Mouse (Mus musculus): ENCODE data around the gene Bex1. TPM values are rescaled to one million over a fixed set of nuclear protein-coding genes. Genes with fewer than 3 reads are reported as not detected.
"Not testable (repeated sequence)": the region's sequence is repeated elsewhere in the genome, so short reads cannot be mapped to it uniquely, and the experiment has no call there.

The Bex1 gene
- 139 and 163 TPM in 2 replicates for polyA plus RNA-seq (2016; fragmentation: Nextera tagmentation; extraction: Ambion mirVana)

DNA sequence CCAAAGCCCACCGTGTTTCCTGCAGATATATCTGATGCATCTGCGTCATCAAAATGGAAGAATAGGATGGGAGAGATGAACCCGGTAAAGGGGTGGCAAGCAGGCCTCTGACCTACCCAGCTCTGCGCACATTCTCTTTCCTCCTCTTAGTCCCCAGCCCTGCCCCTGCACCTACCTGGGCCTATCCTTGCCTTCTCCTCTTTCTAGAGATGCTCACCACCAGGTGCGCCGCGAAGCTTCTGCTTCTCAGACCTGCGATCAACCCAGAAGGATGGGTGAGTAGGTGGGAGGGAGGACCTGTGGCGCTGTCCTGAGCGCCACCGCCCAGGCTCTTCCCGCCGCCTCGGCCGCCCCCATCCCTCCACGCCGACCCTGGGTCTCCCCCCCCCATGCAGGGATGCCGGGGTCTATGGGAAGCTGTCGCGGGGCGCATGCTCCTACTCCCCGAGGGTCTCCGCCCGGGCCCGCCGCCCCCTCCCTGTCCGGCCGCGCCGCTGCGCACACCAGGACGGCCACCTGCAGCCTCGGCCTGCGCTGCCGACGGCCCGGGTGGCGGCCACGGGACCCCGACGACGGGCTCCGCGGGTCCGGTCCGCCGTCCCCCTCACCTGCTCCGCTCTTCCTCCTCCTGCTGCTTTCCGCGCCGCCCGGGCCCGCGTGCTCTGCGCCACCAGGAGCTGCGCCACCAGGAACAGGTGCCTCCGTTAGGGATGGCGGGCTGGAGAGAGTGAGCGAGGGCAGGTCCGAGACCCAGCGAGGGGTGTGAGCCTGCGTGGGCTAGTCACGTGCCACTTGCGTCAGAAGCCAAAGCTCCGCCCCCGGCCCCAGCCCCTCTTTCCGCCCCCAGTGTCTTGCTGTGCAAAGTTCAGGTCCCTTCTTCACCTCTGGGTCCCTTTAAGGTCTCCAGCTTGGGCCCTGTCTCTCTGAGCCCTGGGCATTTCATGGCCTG is at the start of gene Bex1, which contains the start of gene Tceal7:
TSS of gene Bex1 (minus strand) at position 785 of the 949 bp plus-strand sequence.
TSS of gene Tceal7 (plus strand) at position 51 of the 949 bp plus-strand sequence.
- H3K9me3 ChIP-seq (replicated peaks); DNase-seq (ENCODE audit: low spot score); H3K36me3 ChIP-seq; H3K4me1 ChIP-seq: not testable (repeated sequence)
- 49% methylated on average over 12 of the region's 67 CpGs for WGBS
- Histone ChIP-seq H3K27me3 (ENCODE audit: low read depth, poor library complexity, severe bottlenecking) (peaks cover 12% of the 10 kb centered on the region), H3K4me3 (peak within 1 kb of the TSS; percentile 57), H3K27ac (replicated peaks) (peak within 1 kb of the TSS; percentile 59; the same call in 1 of the 2 replicates)

DNA sequence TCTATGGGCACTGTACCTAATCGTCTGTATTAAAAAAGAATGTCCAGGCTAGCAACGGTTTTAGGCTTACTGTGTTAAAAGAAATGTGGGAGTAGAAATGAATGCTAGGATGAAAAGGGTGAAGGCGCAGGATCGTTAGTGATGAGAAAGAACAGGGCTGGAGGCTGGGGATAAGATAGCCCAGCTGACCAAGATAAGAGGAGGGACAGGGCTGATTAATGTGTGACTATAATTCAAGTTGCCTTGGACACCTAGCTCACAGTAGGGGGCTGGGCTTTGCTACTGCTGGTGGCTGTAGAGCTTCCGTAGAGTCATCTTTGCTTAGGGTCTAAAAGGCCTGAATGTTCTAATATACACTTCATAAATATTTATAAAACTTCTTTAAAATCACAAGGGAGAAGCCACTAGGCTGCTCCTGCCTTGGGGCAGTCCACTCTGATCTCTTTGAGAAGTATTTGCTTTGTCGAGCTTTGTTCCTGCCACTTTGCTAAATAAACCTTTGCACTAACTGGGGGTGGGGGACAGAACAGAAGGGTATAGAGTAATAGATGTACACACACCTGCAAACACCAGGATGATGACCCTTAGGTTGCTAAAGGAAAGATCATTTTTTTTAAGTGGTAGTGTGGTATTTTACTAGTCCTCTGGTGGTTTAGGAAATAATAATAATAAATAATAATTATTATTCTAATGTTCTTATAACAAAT is 36.9 kb upstream of the Bex1 start:
- no peak for DNase-seq (ENCODE audit: low spot score)
- no peaks in the 10 kb centered on the region for H3K4me1 ChIP-seq
- no peak overlapping the region for H3K27ac ChIP-seq (replicated peaks)
- H3K36me3 ChIP-seq, result peaks cover 10% of the 10 kb centered on the region
- peaks cover 30% of the 10 kb centered on the region for H3K27me3 ChIP-seq (ENCODE audit: low read depth, poor library complexity, severe bottlenecking)
- H3K4me3 ChIP-seq, result no peak overlapping the region
- 76% methylated on average over 6 of the region's 6 CpGs for WGBS
- H3K9me3 ChIP-seq (replicated peaks), result no peaks in the 10 kb centered on the region

DNA sequence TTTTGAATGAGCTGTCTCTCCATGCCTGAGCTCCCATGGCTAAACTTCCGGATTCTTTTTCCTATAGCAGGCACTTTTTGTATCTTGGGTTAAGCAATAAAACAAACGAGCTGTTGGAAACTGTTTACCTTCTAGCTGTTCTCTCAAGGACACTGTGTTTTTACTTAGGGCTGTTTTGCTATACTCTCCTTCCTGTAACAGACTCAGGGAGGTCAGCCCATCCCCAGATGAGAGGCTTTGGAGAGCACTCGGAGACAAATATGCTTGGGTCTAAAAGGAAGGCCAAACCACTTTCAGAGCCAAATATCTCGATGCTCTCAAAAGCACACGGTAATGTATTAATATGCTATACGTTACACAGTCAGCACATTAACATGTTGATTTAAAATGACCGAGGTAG is 34.4 kb upstream of the Bex1 start:
- Histone ChIP-seq H3K4me1 (peaks cover 6% of the 10 kb centered on the region; the same call in 1 of the 2 replicates), H3K27me3 (ENCODE audit: low read depth, poor library complexity, severe bottlenecking) (peaks cover 43% of the 10 kb centered on the region), H3K36me3 (peaks cover 11% of the 10 kb centered on the region)

DNA sequence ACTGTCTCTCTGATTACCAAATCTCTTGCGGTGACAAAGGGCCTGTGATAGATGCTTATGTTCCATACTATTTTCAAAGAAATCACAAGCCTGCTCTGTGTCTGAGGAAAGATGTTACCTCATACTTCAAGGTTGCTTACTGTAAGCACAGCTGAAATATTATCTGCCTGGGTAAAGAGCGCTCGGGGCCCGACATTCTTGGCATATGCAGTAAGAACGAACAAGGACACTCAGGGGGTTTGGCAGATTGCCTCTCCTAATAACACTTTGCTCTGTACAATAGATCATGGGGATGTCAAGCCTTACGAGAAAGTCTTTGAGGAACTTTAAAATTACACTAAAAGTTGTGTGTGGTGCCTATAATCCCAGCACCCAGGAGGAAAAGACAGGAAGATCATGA is 33.5 kb upstream of the Bex1 start:
- peaks cover 44% of the 10 kb centered on the region for H3K27me3 ChIP-seq (ENCODE audit: low read depth, poor library complexity, severe bottlenecking)
- no peaks in the 10 kb centered on the region for H3K9me3 ChIP-seq (replicated peaks)
- 94% methylated on average over 6 of the region's 6 CpGs for WGBS
- H3K4me1 ChIP-seq, result peaks cover 6% of the 10 kb centered on the region; the same call in 1 of the 2 replicates
- no peak for DNase-seq (ENCODE audit: low spot score)
- H3K36me3 ChIP-seq, result peaks cover 11% of the 10 kb centered on the region
- no peak overlapping the region for H3K4me3 ChIP-seq
- H3K27ac ChIP-seq (replicated peaks), result no peak overlapping the region

More for the DNA sequence above, 34.4 kb upstream of the Bex1 start:
- WGBS, result 86% methylated on average over 7 of the region's 7 CpGs
- Histone ChIP-seq H3K9me3 (replicated peaks) (no peaks in the 10 kb centered on the region), H3K27ac (replicated peaks) (no peak overlapping the region), H3K4me3 (no peak overlapping the region)
- DNase-seq (ENCODE audit: low spot score), result no peak

DNA sequence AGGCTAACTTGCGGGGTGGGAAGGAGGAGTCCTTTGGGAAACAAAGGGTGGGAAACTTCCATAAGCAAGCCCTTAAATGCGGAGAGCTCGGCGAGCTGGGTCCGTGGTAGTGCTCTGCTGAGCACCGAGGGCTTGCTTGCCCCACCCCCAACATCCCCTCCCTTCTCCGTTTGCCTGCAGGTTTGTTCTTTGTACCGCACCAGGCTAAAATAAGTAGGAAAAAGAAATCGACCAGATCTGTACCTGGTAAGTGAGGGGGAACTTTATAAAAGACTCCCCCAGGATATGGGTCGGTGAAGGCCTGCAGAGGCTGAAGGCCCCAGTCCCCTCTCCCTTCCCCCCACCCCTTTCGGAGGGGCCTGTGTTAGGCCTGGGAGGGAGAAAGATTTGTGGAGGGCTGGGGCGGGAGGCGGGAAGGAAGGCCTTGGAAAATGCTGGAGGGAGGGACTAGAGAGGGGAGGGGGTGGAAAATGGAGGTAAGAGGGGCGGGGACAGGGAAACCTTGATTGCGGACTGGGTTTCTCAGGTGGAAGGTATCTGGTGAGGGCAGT is 30.3 kb upstream of the Bex1 start:
- Histone ChIP-seq H3K36me3 (peaks cover 11% of the 10 kb centered on the region), H3K27ac (replicated peaks) (peak overlapping the region; percentile 87), H3K9me3 (replicated peaks) (no peaks in the 10 kb centered on the region), H3K27me3 (ENCODE audit: low read depth, poor library complexity, severe bottlenecking) (peaks cover 32% of the 10 kb centered on the region), H3K4me3 (peak overlapping the region; percentile 64), H3K4me1 (peaks cover 6% of the 10 kb centered on the region; the same call in 1 of the 2 replicates)
- DNase-seq (ENCODE audit: low spot score), result peak; percentile 43
- 23% methylated on average over 15 of the region's 15 CpGs for WGBS

DNA sequence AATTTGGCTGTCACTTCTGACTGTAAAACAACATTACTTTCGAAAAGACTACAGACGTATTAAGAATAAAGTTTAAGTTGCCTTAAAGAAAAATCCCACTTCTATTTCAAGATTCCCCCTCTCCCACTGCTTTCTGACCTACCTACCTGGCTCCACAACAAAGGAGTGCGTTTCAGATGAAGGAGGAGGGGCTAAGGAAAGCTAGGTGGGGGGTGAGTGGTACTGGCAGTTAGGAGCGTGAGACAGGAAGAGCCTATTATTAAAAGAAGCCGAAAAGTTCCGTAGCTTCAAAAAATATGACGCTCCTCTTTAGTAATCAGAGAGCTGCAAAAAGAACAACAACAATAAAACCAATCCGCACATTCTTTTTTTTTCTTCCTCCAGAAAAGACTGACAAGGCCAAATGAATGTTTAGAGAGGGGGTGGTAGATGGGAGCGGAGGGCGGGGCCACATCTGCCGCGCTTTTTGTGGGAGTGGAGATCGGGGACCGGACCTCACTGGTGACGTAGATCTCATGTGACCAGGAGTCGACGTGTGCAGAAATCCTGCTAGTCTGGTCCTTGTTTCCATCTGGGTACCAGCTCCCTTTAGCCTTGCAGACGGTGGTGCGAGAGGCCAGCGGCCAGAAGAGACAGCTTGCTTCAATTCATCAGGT is 29.4 kb upstream of the Bex1 start, which contains the start of gene Tceal9:
TSS of gene Tceal9 (plus strand) at position 506 of the 656 bp plus-strand sequence.
- Histone ChIP-seq H3K27ac (replicated peaks) (peak within 1 kb of the TSS; percentile 87), H3K36me3 (peaks cover 11% of the 10 kb centered on the region), H3K4me3 (peak within 1 kb of the TSS; percentile 64), H3K9me3 (replicated peaks) (no peaks in the 10 kb centered on the region), H3K27me3 (ENCODE audit: low read depth, poor library complexity, severe bottlenecking) (peaks cover 23% of the 10 kb centered on the region), H3K4me1 (peaks cover 6% of the 10 kb centered on the region; the same call in 1 of the 2 replicates)
- peak; percentile 75 for DNase-seq (ENCODE audit: low spot score)
- WGBS, result 22% methylated on average over 20 of the region's 20 CpGs

DNA sequence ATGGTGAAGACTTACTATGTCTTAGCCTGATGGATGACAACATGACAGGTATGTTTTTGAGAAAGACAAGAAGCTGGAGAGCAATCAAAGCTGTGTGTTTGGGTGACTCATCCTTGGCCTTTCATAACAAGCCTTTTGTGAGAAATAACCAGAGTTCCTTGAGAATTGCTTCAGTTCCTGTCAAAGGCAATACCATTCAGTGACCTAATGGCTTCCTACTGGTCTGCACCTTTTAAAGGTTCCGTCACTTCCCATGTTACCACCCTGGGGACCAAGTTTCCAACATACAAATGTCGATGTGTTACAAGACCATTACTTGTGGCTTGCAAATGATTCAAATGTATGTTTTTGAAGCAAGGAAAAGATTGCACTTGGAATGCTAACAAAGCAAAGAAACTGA is 27.9 kb upstream of the Bex1 start:
- H3K9me3 ChIP-seq (replicated peaks), result no peaks in the 10 kb centered on the region
- no peak overlapping the region for H3K27ac ChIP-seq (replicated peaks)
- WGBS, result 86% methylated on average over 2 of the region's 2 CpGs
- peaks cover 18% of the 10 kb centered on the region for H3K27me3 ChIP-seq (ENCODE audit: low read depth, poor library complexity, severe bottlenecking)
- peaks cover 6% of the 10 kb centered on the region; the same call in 1 of the 2 replicates for H3K4me1 ChIP-seq
- H3K4me3 ChIP-seq, result no peak overlapping the region
- H3K36me3 ChIP-seq, result peaks cover 11% of the 10 kb centered on the region
- DNase-seq (ENCODE audit: low spot score), result no peak

DNA sequence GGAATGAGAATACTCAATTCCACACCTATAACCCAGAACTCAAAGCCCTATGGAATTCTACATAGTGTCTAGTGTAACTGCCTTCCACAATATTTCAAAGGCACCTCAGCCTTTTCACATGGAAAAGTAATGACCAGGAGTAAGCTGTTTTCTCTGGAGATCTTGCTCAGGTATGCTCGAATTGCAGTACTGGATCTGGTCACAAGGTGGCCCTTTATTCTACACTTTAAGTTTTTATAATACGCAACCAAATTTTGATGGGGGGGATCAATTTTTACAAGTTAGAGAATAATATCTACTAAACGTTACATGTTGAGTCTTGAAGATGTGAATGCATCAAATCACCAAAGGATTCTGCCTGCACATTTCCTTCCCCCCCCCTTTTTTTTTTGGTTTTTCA is 22.8 kb upstream of the Bex1 start:
- no peak overlapping the region for H3K27ac ChIP-seq (replicated peaks)
- DNase-seq (ENCODE audit: low spot score), result no peak
- no peaks in the 10 kb centered on the region for H3K4me1 ChIP-seq
- no peak overlapping the region for H3K4me3 ChIP-seq
- H3K27me3 ChIP-seq (ENCODE audit: low read depth, poor library complexity, severe bottlenecking), result 0 out of 2 replicates have a peak, but pooled peaks cover 4% of the 10 kb centered on the region
- no peaks in the 10 kb centered on the region for H3K36me3 ChIP-seq
- WGBS, result 46% methylated on average over 3 of the region's 3 CpGs
- H3K9me3 ChIP-seq (replicated peaks), result no peaks in the 10 kb centered on the region

DNA sequence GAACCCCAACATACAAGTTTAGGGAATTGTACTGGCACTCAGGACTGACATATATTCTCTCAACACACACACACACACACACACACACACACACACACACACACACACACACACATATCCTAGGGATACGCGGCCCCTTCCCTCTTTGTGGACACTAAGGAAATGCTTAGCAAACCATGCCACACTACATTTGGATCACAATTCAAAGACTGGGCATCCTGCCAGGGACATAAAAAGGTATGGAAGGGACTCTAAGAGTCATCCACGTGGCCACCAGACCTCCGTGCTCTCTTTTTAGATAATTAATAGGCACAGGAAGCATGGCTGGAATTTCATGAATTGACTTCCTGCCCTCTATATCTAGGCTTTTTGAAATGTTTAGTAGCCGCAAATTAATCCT is 12.5 kb upstream of the Bex1 start:
- Histone ChIP-seq H3K9me3 (replicated peaks) (no peaks in the 10 kb centered on the region), H3K27ac (replicated peaks) (no peak overlapping the region), H3K27me3 (ENCODE audit: low read depth, poor library complexity, severe bottlenecking) (peaks cover 25% of the 10 kb centered on the region), H3K4me1 (no peaks in the 10 kb centered on the region), H3K4me3 (no peak overlapping the region), H3K36me3 (no peaks in the 10 kb centered on the region)
- 83% methylated on average over 5 of the region's 5 CpGs for WGBS
- no peak for DNase-seq (ENCODE audit: low spot score)

DNA sequence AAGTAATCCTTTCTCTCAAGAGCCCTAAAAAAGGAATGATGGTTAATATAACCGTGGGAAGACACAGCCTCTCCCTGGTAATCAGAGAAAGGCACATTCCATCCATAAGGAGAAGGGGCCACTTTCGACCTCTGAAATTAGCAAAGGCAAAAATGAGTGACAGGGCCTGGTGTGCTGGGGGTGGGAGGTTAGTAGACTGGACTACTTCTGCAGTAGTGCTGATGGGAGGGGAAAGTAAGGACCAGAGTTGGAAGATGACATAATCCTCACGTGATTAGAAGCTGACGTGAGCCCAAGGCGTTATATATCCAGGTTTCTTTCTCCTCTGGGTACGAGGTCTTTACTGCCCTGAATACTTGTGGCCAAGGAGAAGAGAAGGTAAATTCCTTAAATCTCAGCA is 8.4 kb upstream of the Bex1 start:
- peaks cover 27% of the 10 kb centered on the region for H3K27me3 ChIP-seq (ENCODE audit: low read depth, poor library complexity, severe bottlenecking)
- 84% methylated on average over 6 of the region's 6 CpGs for WGBS
- no peak for DNase-seq (ENCODE audit: low spot score)
- H3K4me3 ChIP-seq, result no peak overlapping the region
- H3K36me3 ChIP-seq, result no peaks in the 10 kb centered on the region
- H3K4me1 ChIP-seq, result no peaks in the 10 kb centered on the region
- H3K9me3 ChIP-seq (replicated peaks), result no peaks in the 10 kb centered on the region
- no peak overlapping the region for H3K27ac ChIP-seq (replicated peaks)

DNA sequence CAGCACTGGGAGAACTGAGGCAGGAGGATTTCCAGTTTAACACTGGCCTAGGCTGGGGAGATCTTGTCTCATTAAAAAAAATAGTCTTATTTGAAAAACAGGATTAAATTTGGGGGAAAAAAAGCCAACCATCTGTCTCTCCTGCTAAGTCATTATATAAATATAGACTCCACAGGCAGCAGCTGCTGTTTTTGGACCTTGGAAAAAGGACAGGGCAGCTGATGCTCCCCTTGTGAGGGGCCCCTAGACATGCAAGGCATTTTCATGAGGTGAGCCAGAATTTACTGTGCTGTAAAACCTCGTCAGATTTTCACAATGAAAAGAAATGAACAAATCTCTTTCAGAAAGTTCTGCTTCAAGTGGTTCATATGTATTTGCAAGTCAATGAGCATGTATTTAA is 990 bp upstream of the Bex1 start:
- H3K4me3 ChIP-seq, result no peak overlapping the region
- WGBS, result 73% methylated on average over 1 of the region's 1 CpGs
- H3K27ac ChIP-seq (replicated peaks), result no peak overlapping the region
- H3K4me1 ChIP-seq, result 0 out of 2 replicates have a peak, but pooled peaks cover 5% of the 10 kb centered on the region
- H3K36me3 ChIP-seq, result peaks cover 4% of the 10 kb centered on the region; the same call in 1 of the 2 replicates
- H3K27me3 ChIP-seq (ENCODE audit: low read depth, poor library complexity, severe bottlenecking), result peaks cover 9% of the 10 kb centered on the region; the same call in 1 of the 2 replicates
- DNase-seq (ENCODE audit: low spot score), result no peak
- no peaks in the 10 kb centered on the region for H3K9me3 ChIP-seq (replicated peaks)

DNA sequence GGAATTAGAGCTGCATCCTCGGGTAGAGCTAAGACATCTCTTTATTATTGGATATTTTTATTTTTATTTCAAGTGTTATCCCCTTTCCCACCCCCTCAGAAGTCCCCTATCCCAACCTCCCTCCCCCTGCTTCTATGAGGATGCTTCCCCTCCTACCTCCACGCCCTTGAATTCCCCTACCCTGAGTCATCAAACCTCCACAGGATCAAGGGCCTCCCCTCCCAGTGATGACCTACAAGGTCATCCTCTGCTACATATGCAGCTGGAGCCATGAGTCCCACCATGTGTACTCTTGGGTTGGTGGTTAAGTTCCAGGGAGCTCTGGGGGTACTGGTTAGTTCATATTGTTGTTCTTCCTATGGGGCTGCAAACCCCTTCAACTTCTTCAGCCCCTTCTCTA is 1.9 kb downstream of the Bex1 start:
- H3K9me3 ChIP-seq (replicated peaks), result no peaks in the 10 kb centered on the region
- no peak for DNase-seq (ENCODE audit: low spot score)
- H3K4me1 ChIP-seq, result 0 out of 2 replicates have a peak, but pooled peaks cover 5% of the 10 kb centered on the region
- WGBS, result 77% methylated on average over 2 of the region's 2 CpGs
- no peak overlapping the region for H3K4me3 ChIP-seq
- no peak overlapping the region for H3K27ac ChIP-seq (replicated peaks)
- H3K36me3 ChIP-seq, result peaks cover 4% of the 10 kb centered on the region; the same call in 1 of the 2 replicates
- H3K27me3 ChIP-seq (ENCODE audit: low read depth, poor library complexity, severe bottlenecking), result peaks cover 18% of the 10 kb centered on the region

All from midbrain, embryonic 10.5 days (tissue).